9 mouse cellular contexts compared by ENCODE assay signal in genomic region chr15:99865942-99866341, GRCm38 (mm10). TPM values are rescaled to one million over a fixed set of nuclear protein-coding genes. Genes with fewer than 3 reads are reported as not detected.
DNase-seq lines count a peak whose midpoint lies in the region; ATAC-seq and TF ChIP-seq lines count a peak whose summit lies in the region.
"Had no signal": no experiment of that assay in that cellular context is flagged by ENCODE, and none has a peak within 500 bp of the region (broad histone marks: within the 10 kb centered on the region; RNA-seq: fewer than 3 reads in every experiment).

No protein-coding gene starts in this region.

- H3K9ac ChIP-seq in heart, embryonic 13.5 days: no peak overlapping the region
- H3K9ac ChIP-seq: limb, embryonic 13.5 days had no signal

- WGBS in heart, embryonic 13.5 days: 39% methylated on average over 5 of the region's 5 CpGs
- 80% methylated on average over 5 of the region's 5 CpGs for WGBS in thymus, adult 2 months

- peaks cover 7% of the 10 kb centered on the region; the same call in 1 of the 2 replicates for H3K9me3 ChIP-seq in E14TG2a.4 (ENCODE audit: low read length)
- no peaks in the 10 kb centered on the region for H3K9me3 ChIP-seq in heart, embryonic 13.5 days
- H3K9me3 ChIP-seq: limb, embryonic 13.5 days had no signal

- H3K36me3 ChIP-seq in E14TG2a.4 (ENCODE audit: insufficient read depth, low read length): peaks cover 81% of the 10 kb centered on the region
- H3K36me3 ChIP-seq in heart, embryonic 13.5 days: no peaks in the 10 kb centered on the region
- no peaks in the 10 kb centered on the region for H3K36me3 ChIP-seq in thymus, adult 2 months (ENCODE audit: control insufficient read depth, insufficient read depth, low read length)
- H3K36me3 ChIP-seq: limb, embryonic 13.5 days had no signal

- no peak for TF ChIP-seq CTCF in E14TG2a.4 (conservative IDR thresholded peaks at IDR 0.05; ENCODE audit: low read length)
- TF ChIP-seq CTCF in layer of hippocampus, adult 2 months (conservative IDR thresholded peaks at IDR 0.05): no peak
- TF ChIP-seq CTCF in thymus, adult 2 months (IDR thresholded peaks at IDR 0.05; ENCODE audit: borderline replicate concordance, control insufficient read depth, extremely low read depth, insufficient read depth, low read length, poor library complexity): no peak

- 0 out of 2 replicates have a peak overlapping the region, but pooled peaks have one; percentile 1 for H3K4me2 ChIP-seq in heart, embryonic 13.5 days
- H3K4me2 ChIP-seq: limb, embryonic 13.5 days had no signal

- H3K4me3 ChIP-seq in E14TG2a.4 (replicated peaks; ENCODE audit: low read length): 0 out of 2 replicates have a peak overlapping the region, but pooled peaks have one; percentile 13
- no peak overlapping the region for H3K4me3 ChIP-seq in heart, embryonic 13.5 days
- H3K4me3 ChIP-seq in layer of hippocampus, adult 2 months: no peak overlapping the region
- no peak overlapping the region for H3K4me3 ChIP-seq in thymus, adult 2 months (ENCODE audit: control insufficient read depth, insufficient read depth, low read length)
- H3K4me3 ChIP-seq: limb, embryonic 13.5 days had no signal

- no peak for ATAC-seq in heart, embryonic 13.5 days (ENCODE audit: extremely low read depth, insufficient number of reproducible peaks, low FRiP score, low TSS enrichment)

- peak overlapping the region; percentile 46 for H3K27ac ChIP-seq in heart, embryonic 13.5 days (replicated peaks)
- H3K27ac ChIP-seq in layer of hippocampus, adult 2 months: peak overlapping the region; percentile 48; the same call in 1 of the 2 replicates
- H3K27ac ChIP-seq in thymus, adult 2 months (ENCODE audit: control insufficient read depth, insufficient read depth, low read length): no peak overlapping the region
- H3K27ac ChIP-seq: limb, embryonic 13.5 days had no signal

- H3K27me3 ChIP-seq in E14TG2a.4 (ENCODE audit: insufficient read depth, low read length): no peaks in the 10 kb centered on the region
- no peaks in the 10 kb centered on the region for H3K27me3 ChIP-seq in heart, embryonic 13.5 days (replicated peaks)
- H3K27me3 ChIP-seq in thymus, adult 2 months (ENCODE audit: control insufficient read depth, insufficient read depth, low read length): peaks cover 2% of the 10 kb centered on the region; the same call in 1 of the 2 replicates
- H3K27me3 ChIP-seq: limb, embryonic 13.5 days had no signal

- peak; percentile 15 to 19 for DNase-seq in cerebellum, adult 18-20 months
- DNase-seq in cerebellum, postnatal 4 days (ENCODE audit: low spot score in 2 of 2): no peak
- peak; percentile 8 to 21 for DNase-seq in layer of hippocampus, adult 2 months (ENCODE audit: low spot score in 2 of 2)
- peak; percentile 68 for DNase-seq in testis, postnatal 14 days (ENCODE audit: low spot score)
- no peak for DNase-seq in thymus, postnatal 0 days (ENCODE audit: low spot score)
- DNase-seq in thymus, adult 2 months: no peak

- H3K4me1 ChIP-seq in E14TG2a.4 (replicated peaks; ENCODE audit: low read depth, low read length): peaks cover 80% of the 10 kb centered on the region
- peaks cover 21% of the 10 kb centered on the region for H3K4me1 ChIP-seq in heart, embryonic 13.5 days
- no peaks in the 10 kb centered on the region for H3K4me1 ChIP-seq in thymus, adult 2 months (replicated peaks; ENCODE audit: control insufficient read depth, insufficient read depth, low read length)
- H3K4me1 ChIP-seq: limb, embryonic 13.5 days had no signal

- TF ChIP-seq POLR2A in thymus, adult 2 months (IDR thresholded peaks at IDR 0.05; ENCODE audit: control insufficient read depth, extremely low read depth, insufficient read depth, low read length, poor library complexity): no peak

RNA-seq across cellular contexts. Expression of gene Lima1, which starts 9.3 kb away (rescaled TPM):
- 17.6 and 17.8 TPM in 2 replicates for polyA plus RNA-seq in heart, embryonic 13.5 days (2015; fragmentation: Nextera tagmentation; extraction: Ambion mirVana)
- total RNA-seq in layer of hippocampus, adult 2 months (2021): 10 to 100 TPM; 11.0 to 12.1 TPM
- 30.9 and 31.8 TPM in 2 replicates for polyA plus RNA-seq in thymus, postnatal 0 days (2015; fragmentation: Nextera tagmentation; extraction: Ambion mirVana)
- 11.0 and 12.3 TPM in 2 replicates for polyA plus RNA-seq in thymus, adult 2 months (2012; rRNA removed)

Comparison
In these comparisons a context has a peak if more than half of its experiments do, and no peak if none do; other contexts are left out.
1. DNase-seq: peak in cerebellum, adult 18-20 months (2 of 2), layer of hippocampus, adult 2 months (2 of 2) and testis, postnatal 14 days (single experiment); none in cerebellum, postnatal 4 days (0 of 2), thymus, postnatal 0 days (single experiment) and thymus, adult 2 months (single experiment).